Mouse (Mus musculus) G1E (cell line): ENCODE results near the gene Kmt2b.

Source experiments
- CTCF ChIP-seq: IDR thresholded peaks from 2 replicates; pipeline ENCODE4 v1.5.1; 2012; ENCODE audit warnings: low read depth, low read length, inconsistent platforms, mixed read lengths
- GATA1 ChIP-seq: IDR thresholded peaks from 2 replicates; pipeline ENCODE4 v1.6.1; 2012; ENCODE audit warnings: borderline replicate concordance, low read length, inconsistent platforms, mixed read lengths
- TAL1 ChIP-seq: conservative IDR thresholded peaks from 2 replicates; pipeline ENCODE4 v1.6.1; 2012; ENCODE audit warnings: low read depth, low read length, inconsistent platforms, mixed read lengths

- TF ChIP-seq CTCF, result no peak
- TF ChIP-seq TAL1, result no peak
- TF ChIP-seq GATA1, result no peak
Observed at GRCm38 (mm10) chr7:30600651-30601050, 12.1 kb upstream of the Kmt2b start.
